Mouse (Mus musculus): ENCODE results near the gene Creld2. TPM values are rescaled to one million over a fixed set of nuclear protein-coding genes. Genes with fewer than 3 reads are reported as not detected.

Gene Creld2
- polyA plus RNA-seq, 1 experiment from 2014 or later, result 74.7 TPM

GRCm38 (mm10) chr15:88841580-88842299, 22.3 kb downstream of the Creld2 start:
- H3K4me2 ChIP-seq, result no peak overlapping the region
- no peak overlapping the region for H3K9ac ChIP-seq (replicated peaks)
- H3K9me3 ChIP-seq, result no peaks in the 10 kb centered on the region
- ATAC-seq (ENCODE audit: insufficient number of reproducible peaks, insufficient read depth, low FRiP score, low TSS enrichment, low read depth), result no peak
- H3K4me1 ChIP-seq (replicated peaks), result peaks cover 66% of the 10 kb centered on the region
- 88% methylated on average over 3 of the region's 3 CpGs for WGBS
- no peak overlapping the region; the same call in 1 of the 2 replicates for H3K27ac ChIP-seq
- H3K4me3 ChIP-seq (replicated peaks), result no peak overlapping the region
- no peaks in the 10 kb centered on the region for H3K36me3 ChIP-seq
- no peaks in the 10 kb centered on the region for H3K27me3 ChIP-seq

DNA sequence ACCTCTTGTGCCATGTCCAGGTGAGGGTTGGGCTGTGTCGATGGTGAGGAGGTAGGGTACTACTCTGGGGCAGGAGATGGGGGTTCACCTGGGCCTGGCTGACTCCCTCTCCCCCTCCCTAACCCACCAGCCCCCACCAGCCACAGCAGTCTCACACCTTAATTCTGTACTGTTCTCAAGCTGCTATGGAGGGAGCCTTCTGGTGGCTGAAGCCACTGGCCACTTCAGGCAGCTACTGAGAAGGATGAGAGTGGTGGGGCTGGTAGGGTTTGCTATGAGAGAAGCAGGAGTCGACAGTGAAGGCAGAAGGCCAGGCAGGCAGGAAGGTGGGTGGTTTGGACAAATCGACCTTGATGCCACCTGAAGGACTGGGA, 22.8 kb downstream of the Creld2 start:
- no peak for ATAC-seq (ENCODE audit: insufficient number of reproducible peaks, insufficient read depth, low FRiP score, low TSS enrichment, low read depth)
- H3K4me1 ChIP-seq (replicated peaks), result peaks cover 61% of the 10 kb centered on the region
- H3K9ac ChIP-seq (replicated peaks), result no peak overlapping the region
- H3K9me3 ChIP-seq, result no peaks in the 10 kb centered on the region
- no peak overlapping the region for H3K4me3 ChIP-seq (replicated peaks)
- no peaks in the 10 kb centered on the region for H3K36me3 ChIP-seq
- 82% methylated on average over 3 of the region's 3 CpGs for WGBS
- H3K27me3 ChIP-seq, result no peaks in the 10 kb centered on the region
- H3K4me2 ChIP-seq, result no peak overlapping the region
- 0 out of 2 replicates have a peak overlapping the region, but pooled peaks have one; percentile 12 for H3K27ac ChIP-seq

- H3K9ac ChIP-seq (replicated peaks), result 0 out of 2 replicates have a peak overlapping the region, but pooled peaks have one; percentile 4
- H3K36me3 ChIP-seq, result no peaks in the 10 kb centered on the region
- H3K4me1 ChIP-seq (replicated peaks), result peaks cover 52% of the 10 kb centered on the region
- H3K4me2 ChIP-seq, result no peak overlapping the region
- peak; percentile 66 for ATAC-seq (ENCODE audit: insufficient number of reproducible peaks, insufficient read depth, low FRiP score, low TSS enrichment, low read depth)
- H3K4me3 ChIP-seq (replicated peaks), result no peak overlapping the region
- H3K27me3 ChIP-seq, result no peaks in the 10 kb centered on the region
- 31% methylated on average over 8 of the region's 8 CpGs for WGBS
- H3K9me3 ChIP-seq, result no peaks in the 10 kb centered on the region
- H3K27ac ChIP-seq, result peak overlapping the region; percentile 76
Observed at GRCm38 (mm10) chr15:88843486-88844097, 24.1 kb downstream of the Creld2 start.

DNA sequence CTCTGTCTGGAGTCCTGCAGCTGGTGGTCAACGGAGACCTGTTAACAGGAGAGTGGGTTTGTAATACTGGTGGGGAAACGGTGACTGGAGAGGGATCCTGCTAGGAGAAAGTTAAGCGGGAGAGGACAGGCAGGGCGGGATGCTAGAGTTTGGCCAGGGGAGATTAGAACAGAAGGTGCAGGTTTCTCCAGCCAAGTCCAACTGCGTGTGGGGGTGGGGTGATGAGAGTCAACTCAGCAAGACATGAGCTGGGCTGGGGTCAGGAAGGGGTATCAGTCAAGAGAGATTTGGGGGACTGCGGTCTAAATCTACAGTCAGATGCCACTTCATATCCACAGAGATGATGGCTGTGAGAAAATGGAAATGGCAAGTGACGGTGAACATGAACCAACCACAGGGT, 25.5 kb downstream of the Creld2 start:
- H3K36me3 ChIP-seq, result no peaks in the 10 kb centered on the region
- no peak overlapping the region for H3K9ac ChIP-seq (replicated peaks)
- H3K27ac ChIP-seq, result no peak overlapping the region
- WGBS, result 90% methylated on average over 7 of the region's 7 CpGs
- peaks cover 39% of the 10 kb centered on the region for H3K4me1 ChIP-seq (replicated peaks)
- no peaks in the 10 kb centered on the region for H3K27me3 ChIP-seq
- H3K9me3 ChIP-seq, result no peaks in the 10 kb centered on the region
- no peak overlapping the region for H3K4me2 ChIP-seq
- no peak overlapping the region for H3K4me3 ChIP-seq (replicated peaks)
- ATAC-seq (ENCODE audit: insufficient number of reproducible peaks, insufficient read depth, low FRiP score, low TSS enrichment, low read depth), result no peak

- Histone ChIP-seq H3K9ac (replicated peaks) (no peak overlapping the region), H3K4me1 (replicated peaks) (peaks cover 25% of the 10 kb centered on the region), H3K27me3 (no peaks in the 10 kb centered on the region), H3K36me3 (no peaks in the 10 kb centered on the region), H3K9me3 (no peaks in the 10 kb centered on the region), H3K27ac (no peak overlapping the region), H3K4me2 (no peak overlapping the region), H3K4me3 (replicated peaks) (no peak overlapping the region)
- ATAC-seq (ENCODE audit: insufficient number of reproducible peaks, insufficient read depth, low FRiP score, low TSS enrichment, low read depth), result no peak
- 88% methylated on average over 1 of the region's 1 CpGs for WGBS
Observed at GRCm38 (mm10) chr15:88848661-88849060, 29.2 kb downstream of the Creld2 start.

GRCm38 (mm10) chr15:88849621-88850020, 30.2 kb downstream of the Creld2 start:
- no peaks in the 10 kb centered on the region for H3K9me3 ChIP-seq
- peaks cover 24% of the 10 kb centered on the region for H3K4me1 ChIP-seq (replicated peaks)
- no peak overlapping the region for H3K9ac ChIP-seq (replicated peaks)
- no peak overlapping the region for H3K4me2 ChIP-seq
- no peak for ATAC-seq (ENCODE audit: insufficient number of reproducible peaks, insufficient read depth, low FRiP score, low TSS enrichment, low read depth)
- H3K27me3 ChIP-seq, result no peaks in the 10 kb centered on the region
- no peaks in the 10 kb centered on the region for H3K36me3 ChIP-seq
- no peak overlapping the region for H3K4me3 ChIP-seq (replicated peaks)
- no peak overlapping the region for H3K27ac ChIP-seq
- WGBS, result 90% methylated on average over 2 of the region's 2 CpGs

DNA sequence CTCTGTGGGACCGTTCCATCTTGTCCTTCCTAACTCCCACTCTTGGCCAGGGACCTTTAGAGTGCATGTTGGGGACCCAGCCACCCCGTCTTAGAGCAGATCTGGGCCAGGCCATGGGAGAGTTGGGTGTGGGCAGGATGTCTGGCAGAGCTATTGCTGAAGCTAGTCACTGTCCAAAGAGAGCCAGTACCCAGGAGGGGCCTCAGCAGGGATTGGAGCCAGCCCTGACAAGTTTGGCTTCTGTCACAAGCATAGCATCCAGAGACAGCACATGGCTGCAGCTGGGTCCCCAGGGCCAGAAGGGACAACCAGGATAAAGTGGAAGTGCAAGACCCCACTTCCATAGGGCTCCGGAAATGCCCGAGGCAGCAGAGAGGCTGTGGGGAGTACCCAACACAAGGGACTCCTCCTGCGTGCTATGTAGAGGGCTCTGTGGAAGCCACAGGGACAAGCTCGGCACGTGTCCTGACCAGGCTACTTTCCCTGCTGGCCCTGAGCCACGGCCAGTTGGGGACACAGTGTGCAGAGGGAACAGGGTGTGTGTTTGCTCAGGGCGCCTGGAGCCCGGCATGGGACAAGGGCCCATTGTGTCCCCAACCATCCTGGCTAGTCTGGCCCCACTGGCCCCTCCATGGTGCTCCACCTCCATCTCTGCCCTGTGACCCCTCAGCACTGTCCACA, 30.8 kb downstream of the Creld2 start:
- H3K4me1 ChIP-seq (replicated peaks), result peaks cover 31% of the 10 kb centered on the region
- no peak overlapping the region for H3K4me3 ChIP-seq (replicated peaks)
- 69% methylated on average over 10 of the region's 10 CpGs for WGBS
- no peaks in the 10 kb centered on the region for H3K9me3 ChIP-seq
- no peaks in the 10 kb centered on the region for H3K36me3 ChIP-seq
- no peak for ATAC-seq (ENCODE audit: insufficient number of reproducible peaks, insufficient read depth, low FRiP score, low TSS enrichment, low read depth)
- no peaks in the 10 kb centered on the region for H3K27me3 ChIP-seq
- H3K27ac ChIP-seq, result peak overlapping the region; percentile 23; the same call in 1 of the 2 replicates
- H3K4me2 ChIP-seq, result no peak overlapping the region
- no peak overlapping the region for H3K9ac ChIP-seq (replicated peaks)

- Histone ChIP-seq H3K4me3 (replicated peaks) (no peak overlapping the region), H3K4me1 (replicated peaks) (peaks cover 33% of the 10 kb centered on the region), H3K27ac (no peak overlapping the region), H3K9me3 (no peaks in the 10 kb centered on the region), H3K9ac (replicated peaks) (no peak overlapping the region), H3K27me3 (no peaks in the 10 kb centered on the region), H3K36me3 (no peaks in the 10 kb centered on the region), H3K4me2 (no peak overlapping the region)
- WGBS, result 47% methylated on average over 3 of the region's 3 CpGs
- ATAC-seq (ENCODE audit: insufficient number of reproducible peaks, insufficient read depth, low FRiP score, low TSS enrichment, low read depth), result no peak
Observed at GRCm38 (mm10) chr15:88851076-88851475, 31.6 kb downstream of the Creld2 start.

DNA sequence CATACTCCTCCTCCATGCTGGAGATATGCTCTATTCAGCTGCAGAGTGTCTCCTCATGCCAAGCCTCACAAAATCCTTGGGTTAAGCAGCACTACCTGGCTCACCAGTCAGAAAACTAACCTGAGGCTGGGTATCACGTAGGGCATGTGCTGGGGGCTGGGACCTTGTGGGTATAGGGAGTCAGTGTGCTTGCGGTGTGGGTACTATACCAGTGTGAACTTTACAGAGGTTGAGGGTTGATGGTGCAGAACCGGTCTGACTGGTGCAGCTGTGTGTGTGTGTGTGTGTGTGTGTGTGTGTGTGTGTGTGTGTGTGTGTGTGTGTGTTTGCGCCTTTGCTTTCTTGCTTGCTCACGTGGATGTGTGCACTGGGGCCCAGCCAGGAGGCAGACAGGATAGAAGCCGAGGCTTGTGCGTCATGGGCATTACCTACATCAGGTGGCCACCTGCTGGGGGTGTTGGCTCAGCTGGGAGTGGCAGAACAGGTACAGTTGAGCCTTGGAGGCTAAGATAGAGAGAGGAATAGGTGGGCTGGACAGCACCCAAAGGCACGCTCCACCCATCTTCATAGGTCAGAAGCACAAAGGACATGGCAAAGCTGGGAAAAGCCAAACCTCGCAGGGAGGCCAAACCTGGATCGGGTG, 32.2 kb downstream of the Creld2 start:
- H3K27me3 ChIP-seq, result no peaks in the 10 kb centered on the region
- no peak overlapping the region for H3K4me2 ChIP-seq
- no peaks in the 10 kb centered on the region for H3K9me3 ChIP-seq
- no peak for ATAC-seq (ENCODE audit: insufficient number of reproducible peaks, insufficient read depth, low FRiP score, low TSS enrichment, low read depth)
- no peak overlapping the region for H3K27ac ChIP-seq
- H3K4me1 ChIP-seq (replicated peaks), result peaks cover 33% of the 10 kb centered on the region
- H3K4me3 ChIP-seq (replicated peaks), result no peak overlapping the region
- H3K36me3 ChIP-seq, result no peaks in the 10 kb centered on the region
- no peak overlapping the region for H3K9ac ChIP-seq (replicated peaks)
- 78% methylated on average over 10 of the region's 10 CpGs for WGBS

GRCm38 (mm10) chr15:88853106-88853505, 33.7 kb downstream of the Creld2 start:
- WGBS, result 85% methylated on average over 9 of the region's 9 CpGs
- Histone ChIP-seq H3K4me2 (no peak overlapping the region), H3K27ac (no peak overlapping the region), H3K4me3 (replicated peaks) (no peak overlapping the region), H3K4me1 (replicated peaks) (peaks cover 33% of the 10 kb centered on the region), H3K9ac (replicated peaks) (no peak overlapping the region), H3K27me3 (no peaks in the 10 kb centered on the region), H3K9me3 (no peaks in the 10 kb centered on the region), H3K36me3 (no peaks in the 10 kb centered on the region)
- ATAC-seq (ENCODE audit: insufficient number of reproducible peaks, insufficient read depth, low FRiP score, low TSS enrichment, low read depth), result no peak
